In the genomic region with DNA sequence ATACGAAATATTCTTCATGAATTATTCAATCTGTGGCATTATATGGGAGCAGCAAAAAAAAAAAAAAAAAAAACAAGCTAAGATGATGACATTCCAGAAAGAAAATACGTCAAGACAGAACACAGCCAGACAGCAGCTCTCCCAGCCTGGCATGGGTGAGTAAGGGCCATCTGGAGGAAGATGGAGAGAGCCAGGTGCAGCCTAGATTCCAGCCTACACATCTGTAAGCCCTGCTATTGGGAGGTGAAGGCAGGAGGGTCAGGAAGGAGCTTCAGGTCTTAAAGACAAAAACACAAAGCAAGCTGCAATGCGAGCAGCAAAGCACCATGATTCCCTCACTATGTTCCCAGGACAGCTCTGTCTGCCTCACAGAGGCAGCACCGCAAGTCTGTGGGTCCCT, we compare ENCODE assay signal across 9 mouse cellular contexts. TPM values are rescaled to one million over a fixed set of nuclear protein-coding genes. Genes with fewer than 3 reads are reported as not detected.
DNase-seq lines count a peak whose midpoint lies in the region; ATAC-seq and TF ChIP-seq lines count a peak whose summit lies in the region.
"Had no signal": no experiment of that assay in that cellular context is flagged by ENCODE, and none has a peak within 500 bp of the region (broad histone marks: within the 10 kb centered on the region; RNA-seq: fewer than 3 reads in every experiment).

No protein-coding gene starts in this region.

- H3K4me3 ChIP-seq in liver, postnatal 0 days (ENCODE audit: low read depth, low read length): no peak overlapping the region
- H3K4me3 ChIP-seq in hindbrain, postnatal 0 days (ENCODE audit: low read length): no peak overlapping the region
- no peak overlapping the region for H3K4me3 ChIP-seq in stomach, postnatal 0 days (ENCODE audit: low read depth, low read length)
- H3K4me3 ChIP-seq: liver, embryonic 13.5 days had no signal

- H3K4me1 ChIP-seq in liver, postnatal 0 days (ENCODE audit: insufficient read depth): no peaks in the 10 kb centered on the region; the same call in 1 of the 2 replicates
- H3K4me1 ChIP-seq in hindbrain, postnatal 0 days (ENCODE audit: insufficient read depth, low read length): no peaks in the 10 kb centered on the region
- H3K4me1 ChIP-seq in stomach, postnatal 0 days (replicated peaks; ENCODE audit: control insufficient read depth, insufficient read depth): no peaks in the 10 kb centered on the region
- H3K4me1 ChIP-seq: liver, embryonic 13.5 days had no signal

- DNase-seq in embryo, embryonic 10 days (ENCODE audit: low spot score): peak; percentile 16
- DNase-seq in embryo, embryonic 11 days: no peak
- no peak for DNase-seq in liver, postnatal 0 days
- no peak for DNase-seq in liver
- no peak for DNase-seq in hindbrain, postnatal 0 days (ENCODE audit: low spot score)
- no peak for DNase-seq in stomach, postnatal 0 days (ENCODE audit: low spot score)
- DNase-seq in lung, postnatal 4 days: no peak
- DNase-seq in adrenal gland, adult 18-20 months (ENCODE audit: low spot score in 2 of 2): no peak

- no peak for ATAC-seq in liver, postnatal 0 days
- no peak for ATAC-seq in hindbrain, postnatal 0 days
- no peak for ATAC-seq in stomach, postnatal 0 days (ENCODE audit: low FRiP score, low TSS enrichment)

- TF ChIP-seq EP300 in liver, postnatal 0 days (IDR thresholded peaks at IDR 0.05; ENCODE audit: low read depth): no peak
- no peak for TF ChIP-seq EP300 in stomach, postnatal 0 days (optimal IDR thresholded peaks at IDR 0.05)

- 51% methylated on average over 4 of the region's 4 CpGs for WGBS in liver, postnatal 0 days (ENCODE audit: insufficient replicate concordance)
- 59% methylated on average over 4 of the region's 4 CpGs for WGBS in hindbrain, postnatal 0 days
- 70% methylated on average over 4 of the region's 4 CpGs for WGBS in stomach, postnatal 0 days

- no peak overlapping the region for H3K9ac ChIP-seq in liver, postnatal 0 days (replicated peaks)
- no peak overlapping the region for H3K9ac ChIP-seq in hindbrain, postnatal 0 days (replicated peaks; ENCODE audit: low read length)
- no peak overlapping the region for H3K9ac ChIP-seq in stomach, postnatal 0 days (ENCODE audit: low read length)
- H3K9ac ChIP-seq: liver, embryonic 13.5 days had no signal

- no peaks in the 10 kb centered on the region for H3K9me3 ChIP-seq in liver, postnatal 0 days (ENCODE audit: low read length)
- H3K9me3 ChIP-seq in hindbrain, postnatal 0 days (ENCODE audit: low read length): no peaks in the 10 kb centered on the region
- no peaks in the 10 kb centered on the region for H3K9me3 ChIP-seq in stomach, postnatal 0 days (ENCODE audit: control insufficient read depth, low read length)
- H3K9me3 ChIP-seq: liver, embryonic 13.5 days had no signal

- H3K36me3 ChIP-seq in liver, postnatal 0 days (replicated peaks; ENCODE audit: insufficient read depth, low read length): no peaks in the 10 kb centered on the region
- no peaks in the 10 kb centered on the region for H3K36me3 ChIP-seq in hindbrain, postnatal 0 days (ENCODE audit: insufficient read depth, low read length)
- no peaks in the 10 kb centered on the region for H3K36me3 ChIP-seq in stomach, postnatal 0 days (ENCODE audit: control insufficient read depth, insufficient read depth, low read length)
- H3K36me3 ChIP-seq: liver, embryonic 13.5 days had no signal

- H3K27ac ChIP-seq in liver, postnatal 0 days (ENCODE audit: low read depth): 0 out of 2 replicates have a peak overlapping the region, but pooled peaks have one; percentile 22
- peak overlapping the region; percentile 65 for H3K27ac ChIP-seq in hindbrain, postnatal 0 days
- H3K27ac ChIP-seq in stomach, postnatal 0 days (replicated peaks): peak overlapping the region; percentile 49; the same call in 1 of the 2 replicates
- H3K27ac ChIP-seq: liver, embryonic 13.5 days had no signal

- TF ChIP-seq CTCF in liver, postnatal 0 days (IDR thresholded peaks at IDR 0.05; ENCODE audit: low read depth): no peak
- TF ChIP-seq CTCF in hindbrain, postnatal 0 days (IDR thresholded peaks at IDR 0.05; ENCODE audit: low read depth): no peak
- TF ChIP-seq CTCF in stomach, postnatal 0 days (IDR thresholded peaks at IDR 0.05; ENCODE audit: low read depth): no peak

- H3K4me2 ChIP-seq in liver, postnatal 0 days (ENCODE audit: low read depth, low read length): no peak overlapping the region
- H3K4me2 ChIP-seq in hindbrain, postnatal 0 days (ENCODE audit: low read depth, low read length): no peak overlapping the region
- no peak overlapping the region for H3K4me2 ChIP-seq in stomach, postnatal 0 days (replicated peaks; ENCODE audit: low read depth)
- H3K4me2 ChIP-seq: liver, embryonic 13.5 days had no signal

- no peaks in the 10 kb centered on the region for H3K27me3 ChIP-seq in liver, postnatal 0 days (ENCODE audit: insufficient read depth, low read length)
- H3K27me3 ChIP-seq in hindbrain, postnatal 0 days (ENCODE audit: insufficient read depth, low read length): no peaks in the 10 kb centered on the region
- H3K27me3 ChIP-seq in stomach, postnatal 0 days (ENCODE audit: control insufficient read depth, insufficient read depth, low read length): no peaks in the 10 kb centered on the region
- H3K27me3 ChIP-seq: liver, embryonic 13.5 days had no signal

RNA-seq across cellular contexts. Expression of a gene that starts 26.9 kb away (rescaled TPM):
- polyA plus RNA-seq in liver, postnatal 0 days (2015; fragmentation: Nextera tagmentation; extraction: Ambion mirVana): 9.9 and 11.0 TPM in 2 replicates
- 43.5 and 49.5 TPM in 2 replicates for total RNA-seq in hindbrain, postnatal 0 days (2014; rRNA removed)
- polyA plus RNA-seq in hindbrain, postnatal 0 days (2015; fragmentation: Nextera tagmentation; extraction: Ambion mirVana): 8.8 TPM in 2 replicates
- 1.6 and 2.0 TPM in 2 replicates for polyA plus RNA-seq in stomach, postnatal 0 days (2015; fragmentation: Nextera tagmentation; extraction: Ambion mirVana)
- total RNA-seq in adrenal gland, adult 18-20 months (2021): 100 to 1,000 TPM in 1 of 2 experiments, 10 to 100 TPM in 1; 71.5 to 274 TPM
